Mouse (Mus musculus) CD4-positive, CD25-positive, alpha-beta regulatory T cell, adult 4 months (primary cell): ENCODE measurements around the gene Tjp1. TPM values are rescaled to one million over a fixed set of nuclear protein-coding genes. Genes with fewer than 3 reads are reported as not detected.

Experiments
- ATAC-seq: one replicate; pipeline ENCODE4 v1.8.0; 2017
- polyA plus RNA-seq, 2 experiments: library from polyadenylated mRNA; unstranded; fragments of 100-300 nt; shearing (Covaris generic); gene quantifications; one replicate each; pipeline ENCODE4 v1.2.1; 2017

The Tjp1 gene
- polyA plus RNA-seq, 2 experiments from 2014 or later = not detected

GRCm38 (mm10) chr7:65350348-65351079 lies 177.1 kb downstream of the Tjp1 start:
- no peak for ATAC-seq

- ATAC-seq = no peak
These were observed 179.0 kb downstream of the Tjp1 start for GRCm38 (mm10) chr7:65348540-65348939.

- no peak for ATAC-seq
These were observed 182.3 kb downstream of the Tjp1 start for GRCm38 (mm10) chr7:65345314-65345713.

GRCm38 (mm10) chr7:65337581-65338270 lies 189.9 kb downstream of the Tjp1 start:
- no peak for ATAC-seq

GRCm38 (mm10) chr7:65333081-65333760 lies 194.4 kb downstream of the Tjp1 start:
- no peak for ATAC-seq

GRCm38 (mm10) chr7:65319047-65319725 lies 208.4 kb downstream of the Tjp1 start:
- peak; percentile 62 for ATAC-seq

- ATAC-seq = no peak
These were observed 210.2 kb downstream of the Tjp1 start for GRCm38 (mm10) chr7:65317418-65317817.

GRCm38 (mm10) chr7:65315182-65315581 lies 212.4 kb downstream of the Tjp1 start:
- ATAC-seq = no peak

GRCm38 (mm10) chr7:65296675-65297589 lies 230.6 kb downstream of the Tjp1 start:
- no peak for ATAC-seq

- no peak for ATAC-seq
These were observed 244.7 kb downstream of the Tjp1 start for GRCm38 (mm10) chr7:65282886-65283285.

GRCm38 (mm10) chr7:65281960-65282359 lies 245.6 kb downstream of the Tjp1 start:
- ATAC-seq = no peak

GRCm38 (mm10) chr7:65280944-65281912 lies 246.4 kb downstream of the Tjp1 start:
- no peak for ATAC-seq

- no peak for ATAC-seq
These were observed 248.3 kb downstream of the Tjp1 start for GRCm38 (mm10) chr7:65279277-65279676.

- no peak for ATAC-seq
These were observed 251.8 kb downstream of the Tjp1 start for GRCm38 (mm10) chr7:65275761-65276160.

GRCm38 (mm10) chr7:65274216-65274615 lies 253.4 kb downstream of the Tjp1 start:
- no peak for ATAC-seq

GRCm38 (mm10) chr7:65249656-65250055 lies 277.9 kb downstream of the Tjp1 start:
- no peak for ATAC-seq
